Mouse (Mus musculus) hindbrain, embryonic 11.5 days (tissue): ENCODE measurements around the gene Exoc2. TPM values are rescaled to one million over a fixed set of nuclear protein-coding genes. Genes with fewer than 3 reads are reported as not detected.

Experiments
- polyA plus RNA-seq: library from polyadenylated mRNA; unstranded; fragments of >200 nt; fragmentation: Nextera tagmentation; extraction: Ambion mirVana; gene quantifications from 2 replicates; pipeline ENCODE4 v1.2.1, GENCODE M21; 2014

Gene Exoc2
- polyA plus RNA-seq, 1 experiment from 2014 or later: 41.2 TPM

Other genes with a start within 250 kb of the Exoc2 start
- 0.03 and 0.06 TPM in 2 replicates for gene Irf4, start 224.9 kb downstream of the Exoc2 start, polyA plus RNA-seq
- gene Hus1b, start 26.3 kb downstream of the Exoc2 start, polyA plus RNA-seq: 0.25 TPM in 1 of 2 replicates, not detected in the other
- gene Gm5447, start 111 bp upstream of the Exoc2 start, polyA plus RNA-seq: not detected in 2 replicates